Mouse (Mus musculus) urinary bladder, postnatal 4 days (tissue): ENCODE data around the gene Gm9.
"Not testable (repeated sequence)": the region's sequence is repeated elsewhere in the genome, so short reads cannot be mapped to it uniquely, and the experiment has no call there.

Experiments
- DNase-seq, 2 experiments: peaks; one replicate each; pipeline ENCODE4 v3.0.0; 2021 to 2022; ENCODE audit warnings: low spot score in 2 of 2

Gm9 gene

DNA sequence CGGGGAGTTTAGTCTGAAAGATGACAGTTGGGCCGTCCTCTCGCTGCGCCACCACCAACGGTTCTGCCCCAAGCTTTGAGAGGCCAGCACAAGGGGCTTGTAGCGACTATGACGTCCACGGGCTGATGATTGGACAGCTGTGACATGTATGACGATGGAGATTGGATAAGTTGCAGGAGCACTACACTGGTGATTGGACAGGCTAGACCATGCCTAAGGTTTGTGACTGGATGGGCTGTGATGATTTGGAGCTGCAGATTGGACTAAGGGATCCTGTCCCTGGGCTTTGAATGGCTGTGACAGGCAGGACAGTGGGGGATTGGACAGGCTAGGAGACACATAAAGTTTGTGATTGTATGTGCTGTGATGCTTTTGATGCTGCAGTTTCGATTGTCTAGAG is at the start of gene Gm9:
Gm9 (minus strand) TSS at position 101 of the 400 bp plus-strand sequence.
- DNase-seq: no peak

DNA sequence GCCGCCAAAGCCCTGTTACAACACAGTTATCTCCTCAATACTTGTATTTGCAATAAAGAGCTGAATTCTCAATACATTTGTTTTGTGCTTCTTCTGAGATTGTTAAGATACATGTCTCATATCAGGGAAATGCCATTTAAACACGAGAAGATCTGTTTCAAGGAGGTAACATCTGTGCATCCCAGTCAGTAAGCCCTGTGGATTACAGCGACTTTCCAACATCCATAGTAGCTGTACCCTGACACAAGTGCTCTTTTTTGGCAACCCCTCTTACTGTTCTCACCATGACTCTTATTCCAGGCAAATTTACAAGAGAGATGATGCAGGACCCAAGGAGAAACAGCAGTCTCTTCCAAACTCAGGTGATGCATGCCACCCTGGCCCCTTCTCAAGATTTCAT is 38.8 kb upstream of the Gm9 start, which contains the start of gene Rhox3a:
Rhox3a (plus strand) TSS at position 301 of the 400 bp plus-strand sequence.
- not testable (repeated sequence) for DNase-seq

DNA sequence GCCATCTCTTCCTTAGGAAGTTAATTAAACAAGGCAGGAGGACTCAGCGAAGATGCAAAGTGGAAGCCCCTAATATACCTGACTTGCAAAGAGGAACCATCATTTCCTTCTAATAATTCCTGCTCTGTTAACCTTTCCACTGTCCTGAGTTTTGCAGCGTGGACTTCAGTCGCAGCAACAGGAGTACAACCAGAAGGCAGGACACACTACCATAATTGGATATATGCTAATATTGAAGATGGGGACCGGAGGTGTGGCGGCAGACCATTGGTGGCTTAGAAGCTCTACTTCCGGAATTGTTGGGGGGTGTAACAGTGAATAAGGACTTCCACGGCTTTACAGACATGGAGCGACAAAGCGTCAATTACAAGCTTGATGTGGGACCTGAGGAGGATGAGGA is 33.8 kb upstream of the Gm9 start, which contains the start of gene Rhox2a:
Rhox2a (plus strand) TSS at position 301 of the 400 bp plus-strand sequence.
- DNase-seq: not testable (repeated sequence)

DNA sequence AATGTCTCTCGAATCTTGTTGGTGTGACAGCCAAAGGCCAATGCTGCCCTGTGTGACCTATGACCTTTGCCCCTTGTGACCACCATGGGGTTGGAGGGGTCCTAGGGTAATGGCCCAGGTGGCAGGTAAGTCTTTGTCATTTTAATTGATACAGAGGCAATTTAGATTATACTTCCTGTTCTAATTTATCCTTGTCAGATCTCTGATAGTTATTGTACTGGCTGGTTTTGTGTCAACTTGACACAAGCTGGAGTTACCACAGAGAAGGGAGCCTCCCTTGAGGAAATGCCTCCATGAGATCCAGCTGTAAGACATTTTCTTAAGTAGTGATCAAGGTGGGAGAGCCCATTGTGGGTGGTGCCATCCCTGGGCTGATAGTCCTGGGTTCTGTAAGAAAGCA is 11.3 kb upstream of the Gm9 start, which contains the start of gene Rhox1:
Rhox1 (minus strand) TSS at position 101 of the 400 bp plus-strand sequence.
- not testable (repeated sequence) for DNase-seq

DNA sequence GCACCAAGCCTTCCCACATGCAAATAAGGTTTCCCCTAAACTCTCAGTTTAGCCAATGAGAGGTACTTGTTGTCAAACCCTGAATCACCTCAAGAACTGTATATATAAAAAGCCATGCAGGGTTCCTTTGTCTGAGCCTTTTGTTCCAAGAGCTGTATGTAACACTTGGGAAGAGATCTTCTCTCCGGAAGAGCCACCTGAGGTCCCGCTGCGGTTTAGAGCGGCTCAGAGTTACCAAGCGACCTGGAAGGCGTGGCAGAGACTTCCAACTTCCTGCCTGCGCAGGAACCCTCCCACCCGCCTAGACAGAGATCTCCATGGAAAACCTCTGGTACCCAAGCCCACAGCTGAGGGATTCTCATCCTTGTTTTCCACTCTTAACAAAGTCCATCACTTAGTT is 12.2 kb downstream of the Gm9 start:
- DNase-seq: no peak

DNA sequence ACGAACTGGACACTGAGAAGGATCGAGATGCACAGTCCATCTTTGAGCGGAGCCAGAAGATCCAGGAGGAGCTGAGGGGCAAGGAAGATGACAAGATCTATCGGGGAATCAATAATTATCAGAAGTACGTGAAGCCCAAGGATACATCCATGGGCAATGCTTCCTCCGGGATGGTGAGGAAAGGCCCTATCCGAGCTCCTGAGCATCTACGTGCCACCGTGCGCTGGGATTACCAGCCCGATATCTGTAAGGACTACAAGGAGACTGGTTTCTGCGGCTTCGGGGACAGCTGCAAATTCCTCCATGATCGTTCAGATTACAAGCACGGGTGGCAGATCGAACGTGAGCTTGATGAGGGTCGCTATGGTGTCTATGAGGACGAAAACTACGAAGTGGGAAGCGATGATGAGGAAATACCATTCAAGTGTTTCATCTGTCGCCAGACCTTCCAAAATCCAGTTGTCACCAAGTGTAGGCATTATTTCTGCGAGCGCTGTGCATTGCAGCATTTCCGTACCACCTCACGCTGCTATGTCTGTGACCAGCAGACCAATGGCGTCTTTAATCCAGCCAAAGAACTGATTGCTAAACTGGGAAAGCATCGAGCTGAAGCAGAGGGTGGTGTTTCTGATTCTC is 19.0 kb downstream of the Gm9 start:
- DNase-seq: no peak

DNA sequence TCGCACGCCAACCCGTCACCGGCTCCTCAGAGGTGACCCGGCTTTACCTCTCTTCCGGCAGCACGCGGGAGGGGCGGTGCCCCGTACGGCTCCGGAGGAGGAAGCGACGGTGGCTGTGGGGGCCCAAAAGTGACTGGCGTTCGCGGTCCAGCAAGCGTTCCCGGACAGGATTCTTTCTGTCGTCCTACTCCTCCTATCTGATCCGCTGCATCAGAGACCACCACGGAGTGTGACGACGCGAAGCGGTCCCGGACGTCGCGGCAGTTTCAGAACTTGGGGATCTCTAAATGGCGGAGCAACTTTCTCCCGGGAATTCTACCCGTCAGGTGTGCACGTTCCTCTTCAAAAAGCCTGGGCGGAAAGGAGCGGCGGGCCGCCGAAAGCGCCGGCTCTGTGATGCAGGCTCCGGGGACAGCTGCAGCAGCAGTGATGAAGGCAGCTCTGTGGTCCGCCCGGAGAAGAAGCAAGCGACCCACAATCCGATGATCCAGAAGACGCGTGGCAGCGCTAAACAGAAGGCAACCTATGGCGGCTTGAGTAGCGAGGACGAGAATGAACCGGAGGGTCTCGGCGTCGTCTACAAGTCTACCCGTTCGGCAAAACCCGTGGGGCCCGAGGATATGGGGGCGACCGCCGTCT is 19.6 kb downstream of the Gm9 start, which contains the start of the genes Ndufa1 and Rnf113a1:
Ndufa1 (minus strand) TSS at position 59 of the 639 bp plus-strand sequence.
Rnf113a1 (plus strand) TSS at position 141 of the 639 bp plus-strand sequence.
- peak; percentile 69 to 82 for DNase-seq

DNA sequence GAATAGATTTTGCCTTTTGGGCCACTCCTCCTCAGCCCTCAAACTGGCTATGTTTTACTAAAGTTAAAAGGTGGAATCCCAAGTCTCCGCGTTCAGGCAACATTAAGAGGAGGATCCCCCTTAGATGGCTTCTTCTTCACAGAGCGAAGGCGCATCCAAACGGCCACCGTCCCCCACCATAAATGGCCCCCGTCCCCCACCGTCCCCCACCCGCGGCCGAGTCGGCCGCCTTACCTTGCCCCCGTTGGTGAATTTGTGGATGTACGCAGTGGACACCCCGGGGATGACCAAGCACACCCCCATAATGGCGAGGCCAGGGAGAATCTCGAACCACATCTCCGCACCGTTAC is 20.1 kb downstream of the Gm9 start:
- DNase-seq: no peak

DNA sequence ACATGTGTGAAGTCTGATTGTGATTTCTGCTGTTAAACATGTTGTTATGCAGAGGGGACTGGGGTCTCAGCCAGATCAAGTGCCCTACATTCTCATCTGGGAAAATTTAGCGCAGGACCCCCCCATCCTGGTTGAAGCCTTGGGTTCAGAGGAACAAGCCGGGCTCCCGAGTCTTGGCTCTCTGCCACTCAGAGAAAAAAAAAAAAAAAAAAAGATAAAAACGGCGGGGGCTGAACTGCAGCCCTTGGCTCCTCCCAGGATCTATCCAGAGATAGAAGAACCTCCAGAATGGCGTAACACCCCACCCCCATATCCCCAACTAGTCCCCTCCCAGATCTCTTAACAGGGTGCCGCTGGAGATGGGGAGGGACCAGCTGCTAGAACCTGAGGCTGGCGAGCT is 26.4 kb downstream of the Gm9 start:
- DNase-seq: not testable (repeated sequence)

DNA sequence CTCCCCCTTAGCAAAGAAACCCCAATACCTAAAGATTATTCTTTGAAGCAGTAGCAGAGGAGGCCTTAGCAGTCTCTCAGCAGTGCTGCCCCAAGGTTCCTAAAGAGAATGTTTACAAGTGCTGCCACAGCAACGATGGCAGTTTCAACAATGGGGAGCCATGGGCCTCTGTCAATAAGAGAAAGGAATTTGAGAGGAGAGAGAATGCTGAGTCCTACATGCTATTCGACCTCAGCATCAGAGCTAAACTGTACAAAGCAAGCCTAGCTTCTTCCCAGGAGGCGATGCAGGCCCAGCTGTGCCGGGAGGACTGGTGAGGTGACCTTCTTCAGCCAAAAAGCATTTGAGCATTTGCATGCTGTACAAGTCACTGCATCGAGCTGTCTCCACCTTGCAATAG is 42.1 kb downstream of the Gm9 start, which contains the start of gene Akap14:
Akap14 (minus strand) TSS at position 101 of the 400 bp plus-strand sequence.
- DNase-seq: no peak

DNA sequence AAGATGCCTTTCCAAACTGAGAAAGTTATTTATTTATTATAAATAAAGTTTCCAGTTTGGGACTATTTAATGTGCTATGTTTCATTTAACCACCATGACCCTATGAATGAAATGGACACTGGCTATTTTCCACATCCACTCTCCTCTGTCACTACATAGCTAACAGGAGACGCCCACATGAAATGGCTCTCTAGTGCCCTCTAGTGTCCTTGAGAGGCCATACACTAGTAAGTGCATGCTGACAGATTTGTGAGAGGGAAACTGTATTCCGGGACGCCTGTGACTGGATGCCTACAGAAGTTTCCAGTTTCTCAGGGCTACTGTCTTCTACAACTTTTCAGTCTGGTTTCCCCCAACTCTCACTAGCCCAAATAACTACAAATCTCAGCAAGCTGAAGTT is 43.8 kb downstream of the Gm9 start:
- DNase-seq: no peak

DNA sequence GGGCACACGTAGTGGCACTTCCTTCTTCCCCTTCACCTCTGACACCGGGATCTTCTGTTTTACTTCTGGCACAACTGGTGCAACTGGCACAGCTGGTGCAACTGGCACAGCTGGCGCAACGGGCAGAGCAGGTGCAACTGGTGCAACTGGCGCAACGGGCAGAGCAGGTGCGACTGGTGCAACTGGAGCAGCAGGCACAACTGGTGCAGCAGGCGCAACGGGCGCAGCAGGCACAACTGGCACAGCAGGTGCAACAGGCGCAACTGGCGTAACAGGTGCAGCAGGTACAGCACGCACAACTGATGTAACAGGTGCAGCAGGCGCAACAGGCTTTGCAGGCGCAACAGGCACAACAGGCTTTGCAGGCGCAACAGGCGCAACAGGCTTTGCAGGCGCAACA is 47.7 kb downstream of the Gm9 start:
- no peak for DNase-seq

DNA sequence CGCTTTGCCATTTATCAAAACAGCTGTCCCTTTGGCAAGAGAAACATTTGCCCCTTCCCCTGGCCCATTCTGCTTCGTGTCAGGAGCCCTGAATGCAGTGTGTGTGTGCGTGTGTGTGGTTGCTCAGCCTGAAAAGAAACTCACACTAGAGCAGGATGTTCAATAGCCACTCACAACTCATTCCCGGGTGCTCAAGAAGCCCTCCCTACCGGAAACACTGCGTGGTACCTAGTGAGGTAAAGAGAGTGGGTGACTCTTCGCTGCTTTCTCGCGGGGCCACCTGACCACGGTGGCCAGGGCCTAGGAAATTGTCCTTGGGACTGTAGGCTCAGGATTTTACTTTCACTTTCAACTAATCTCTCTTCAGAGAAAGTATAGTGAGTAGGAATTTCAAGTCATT is 49.7 kb downstream of the Gm9 start:
- DNase-seq: no peak
